Mouse (Mus musculus) heart, embryonic 12.5 days (tissue): ENCODE measurements around the gene Hoxd9. TPM values are rescaled to one million over a fixed set of nuclear protein-coding genes. Genes with fewer than 3 reads are reported as not detected.
A peak's percentile ranks its signal among the peaks of the same experiment; 100 is the strongest.

Source experiments
- ATAC-seq: fragments of 200-750 bp; cut with Nextera tagmentation; 2 replicates; pipeline ENCODE4 v1.8.0; 2017; ENCODE audit warnings: moderate TSS enrichment, moderate library complexity; ENCODE audit not compliant: insufficient number of reproducible peaks, low FRiP score
- H3K27ac ChIP-seq: fragments of 300-500 bp; sonication (generic); 2 replicates; pipeline ENCODE4 v1.5.1; 2016; ENCODE audit warnings: mild to moderate bottlenecking, moderate library complexity; ENCODE audit not compliant: poor library complexity, severe bottlenecking
- H3K27me3 ChIP-seq: fragments of 300-500 bp; sonication (generic); replicated peaks from 2 replicates; pipeline ENCODE4 v1.6.1; 2016; ENCODE audit warnings: mild to moderate bottlenecking, moderate library complexity
- H3K36me3 ChIP-seq: fragments of 300-500 bp; sonication (generic); 2 replicates; pipeline ENCODE4 v1.6.1; 2016; ENCODE audit warnings: mild to moderate bottlenecking, moderate library complexity
- H3K4me1 ChIP-seq: fragments of 300-500 bp; sonication (generic); replicated peaks from 2 replicates; pipeline ENCODE4 v1.6.1; 2016; ENCODE audit warnings: mild to moderate bottlenecking
- H3K4me2 ChIP-seq: fragments of 300-500 bp; sonication (generic); 2 replicates; pipeline ENCODE4 v1.6.1; 2016; ENCODE audit warnings: mild to moderate bottlenecking, moderate library complexity
- H3K4me3 ChIP-seq: fragments of 300-500 bp; sonication (generic); 2 replicates; pipeline ENCODE4 v1.5.1; 2016; ENCODE audit warnings: mild to moderate bottlenecking
- H3K9ac ChIP-seq: fragments of 300-500 bp; sonication (generic); 2 replicates; pipeline ENCODE4 v1.6.1; 2016; ENCODE audit warnings: mild to moderate bottlenecking, moderate library complexity
- H3K9me3 ChIP-seq: fragments of 300-500 bp; sonication (generic); replicated peaks from 2 replicates; pipeline ENCODE4 v1.6.1; 2016; ENCODE audit warnings: mild to moderate bottlenecking, moderate library complexity
- WGBS: fragments of 180-500 bp; shearing (Covaris S2); methylation state at CpG from one replicate; pipeline ENCODE4 v1.1.7; 2016; 5-methylcytosine and 5-hydroxymethylcytosine counted together
- polyA plus RNA-seq: library from polyadenylated mRNA; unstranded; fragments of >200 nt; fragmentation: Nextera tagmentation; extraction: Ambion mirVana; gene quantifications from 2 replicates; pipeline ENCODE4 v1.2.1, GENCODE M21; 2016

Gene Hoxd9
- polyA plus RNA-seq, 1 experiment from 2014 or later, result 0.08 TPM

GRCm38 (mm10) chr2:74669230-74669578, 28.3 kb upstream of the Hoxd9 start:
- 1% methylated on average over 3 of the region's 3 CpGs for WGBS
- Histone ChIP-seq H3K4me2 (no peak overlapping the region), H3K36me3 (no peaks in the 10 kb centered on the region), H3K9ac (no peak overlapping the region), H3K9me3 (no peaks in the 10 kb centered on the region), H3K27me3 (peaks cover 90% of the 10 kb centered on the region), H3K4me1 (peaks cover 19% of the 10 kb centered on the region), H3K4me3 (no peak overlapping the region), H3K27ac (no peak overlapping the region)
- no peak for ATAC-seq

- Histone ChIP-seq H3K4me1 (peaks cover 19% of the 10 kb centered on the region), H3K4me3 (no peak overlapping the region), H3K36me3 (no peaks in the 10 kb centered on the region), H3K4me2 (no peak overlapping the region), H3K27ac (no peak overlapping the region), H3K9ac (no peak overlapping the region), H3K9me3 (no peaks in the 10 kb centered on the region), H3K27me3 (peaks cover 90% of the 10 kb centered on the region)
- ATAC-seq, result no peak
- WGBS, result under 1% methylated on average over 14 of the region's 14 CpGs
Observed at GRCm38 (mm10) chr2:74669650-74670235, 27.8 kb upstream of the Hoxd9 start.

- no peak overlapping the region for H3K9ac ChIP-seq
- WGBS, result 3% methylated on average over 3 of the region's 3 CpGs
- H3K4me2 ChIP-seq, result no peak overlapping the region
Observed at GRCm38 (mm10) chr2:74670632-74671188, 26.8 kb upstream of the Hoxd9 start.

GRCm38 (mm10) chr2:74671847-74672246, 25.7 kb upstream of the Hoxd9 start:
- no peaks in the 10 kb centered on the region for H3K9me3 ChIP-seq
- H3K4me1 ChIP-seq, result peaks cover 19% of the 10 kb centered on the region
- ATAC-seq, result no peak
- H3K36me3 ChIP-seq, result no peaks in the 10 kb centered on the region
- WGBS, result 4% methylated on average over 5 of the region's 5 CpGs
- no peak overlapping the region for H3K9ac ChIP-seq
- H3K27ac ChIP-seq, result no peak overlapping the region
- peak overlapping the region; percentile 85 for H3K4me2 ChIP-seq
- H3K27me3 ChIP-seq, result peaks cover 93% of the 10 kb centered on the region
- H3K4me3 ChIP-seq, result 0 out of 2 replicates have a peak overlapping the region, but pooled peaks have one; percentile 12

More at GRCm38 (mm10) chr2:74670632-74671188, 26.8 kb upstream of the Hoxd9 start:
- no peak overlapping the region for H3K4me3 ChIP-seq
- H3K27ac ChIP-seq, result no peak overlapping the region
- H3K4me1 ChIP-seq, result peaks cover 19% of the 10 kb centered on the region
- H3K9me3 ChIP-seq, result no peaks in the 10 kb centered on the region
- H3K27me3 ChIP-seq, result peaks cover 92% of the 10 kb centered on the region
- no peak for ATAC-seq
- no peaks in the 10 kb centered on the region for H3K36me3 ChIP-seq

GRCm38 (mm10) chr2:74672481-74673362, 24.8 kb upstream of the Hoxd9 start:
- 2% methylated on average over 40 of the region's 40 CpGs for WGBS
- Histone ChIP-seq H3K9me3 (no peaks in the 10 kb centered on the region), H3K36me3 (no peaks in the 10 kb centered on the region), H3K4me1 (peaks cover 17% of the 10 kb centered on the region), H3K4me2 (peak overlapping the region; percentile 85), H3K27ac (no peak overlapping the region), H3K27me3 (peaks cover 91% of the 10 kb centered on the region), H3K4me3 (peak overlapping the region; percentile 47), H3K9ac (no peak overlapping the region; the same call in 1 of the 2 replicates)
- 0 out of 2 replicates have a peak, but pooled peaks have one; percentile 40 for ATAC-seq

GRCm38 (mm10) chr2:74673835-74674425, 23.6 kb upstream of the Hoxd9 start:
- no peak overlapping the region for H3K4me3 ChIP-seq
- no peak overlapping the region for H3K4me2 ChIP-seq
- no peaks in the 10 kb centered on the region for H3K9me3 ChIP-seq
- H3K27ac ChIP-seq, result no peak overlapping the region
- 2% methylated on average over 24 of the region's 24 CpGs for WGBS
- H3K9ac ChIP-seq, result no peak overlapping the region
- peaks cover 6% of the 10 kb centered on the region; the same call in 1 of the 2 replicates for H3K4me1 ChIP-seq
- H3K36me3 ChIP-seq, result no peaks in the 10 kb centered on the region
- no peak for ATAC-seq
- H3K27me3 ChIP-seq, result peaks cover 90% of the 10 kb centered on the region

GRCm38 (mm10) chr2:74674881-74675665, 22.5 kb upstream of the Hoxd9 start, which contains the start of gene Hoxd12:
Gene Hoxd12 (plus strand): TSS chr2:74675013.
- Histone ChIP-seq H3K36me3 (no peaks in the 10 kb centered on the region), H3K4me1 (peaks cover 12% of the 10 kb centered on the region; the same call in 1 of the 2 replicates), H3K4me2 (no peak within 1 kb of the TSS), H3K9me3 (no peaks in the 10 kb centered on the region), H3K9ac (no peak within 1 kb of the TSS), H3K4me3 (no peak within 1 kb of the TSS), H3K27ac (no peak within 1 kb of the TSS), H3K27me3 (peaks cover 92% of the 10 kb centered on the region)
- 2% methylated on average over 47 of the region's 47 CpGs for WGBS
- no peak for ATAC-seq

GRCm38 (mm10) chr2:74675666-74676282, 21.8 kb upstream of the Hoxd9 start:
- Histone ChIP-seq H3K9me3 (no peaks in the 10 kb centered on the region), H3K9ac (no peak overlapping the region), H3K4me3 (no peak overlapping the region), H3K27me3 (peaks cover 94% of the 10 kb centered on the region), H3K4me2 (no peak overlapping the region), H3K4me1 (peaks cover 12% of the 10 kb centered on the region; the same call in 1 of the 2 replicates), H3K27ac (no peak overlapping the region), H3K36me3 (no peaks in the 10 kb centered on the region)
- 4% methylated on average over 24 of the region's 24 CpGs for WGBS
- no peak for ATAC-seq

- no peak for ATAC-seq
- no peak overlapping the region for H3K27ac ChIP-seq
- H3K9ac ChIP-seq, result no peak overlapping the region
- H3K36me3 ChIP-seq, result no peaks in the 10 kb centered on the region
- H3K4me1 ChIP-seq, result peaks cover 13% of the 10 kb centered on the region
- no peaks in the 10 kb centered on the region for H3K9me3 ChIP-seq
- 6% methylated on average over 9 of the region's 9 CpGs for WGBS
- peaks cover 97% of the 10 kb centered on the region for H3K27me3 ChIP-seq
- H3K4me2 ChIP-seq, result no peak overlapping the region
- H3K4me3 ChIP-seq, result no peak overlapping the region
Observed at GRCm38 (mm10) chr2:74676376-74677052, 21.0 kb upstream of the Hoxd9 start.

GRCm38 (mm10) chr2:74677106-74677505, 20.4 kb upstream of the Hoxd9 start:
- ATAC-seq, result no peak
- H3K27me3 ChIP-seq, result peaks cover 97% of the 10 kb centered on the region
- no peaks in the 10 kb centered on the region for H3K9me3 ChIP-seq
- no peaks in the 10 kb centered on the region for H3K36me3 ChIP-seq
- 17% methylated on average over 2 of the region's 2 CpGs for whole genome bisulfite sequencing
- no peak overlapping the region for H3K4me2 ChIP-seq
- H3K4me3 ChIP-seq, result no peak overlapping the region
- peaks cover 19% of the 10 kb centered on the region for H3K4me1 ChIP-seq
- H3K27ac ChIP-seq, result no peak overlapping the region
- H3K9ac ChIP-seq, result no peak overlapping the region
